Mouse (Mus musculus) heart, adult 2 months (tissue): Measurements from ENCODE around the gene Glp1r. TPM values are rescaled to one million over a fixed set of nuclear protein-coding genes. Genes with fewer than 3 reads are reported as not detected.

Experiments
- DNase-seq, 2 experiments: peaks; one replicate each; pipeline ENCODE4 v3.0.0; 2021
- H3K27ac ChIP-seq: fragments of 200-600 bp; 2 replicates; pipeline ENCODE4 v1.8.1; 2022
- H3K27me3 ChIP-seq: fragments of 200-500 bp; 2 replicates; pipeline ENCODE4 v1.6.1; 2012; ENCODE audit warnings: mild to moderate bottlenecking, low read length, inconsistent platforms, mixed read lengths; ENCODE audit not compliant: control insufficient read depth, insufficient read depth
- H3K36me3 ChIP-seq: fragments of 200-500 bp; 2 replicates; pipeline ENCODE4 v1.6.1; 2012; ENCODE audit warnings: low read length, inconsistent platforms; ENCODE audit not compliant: control insufficient read depth, insufficient read depth
- H3K4me1 ChIP-seq: fragments of 200-500 bp; 2 replicates; pipeline ENCODE4 v1.6.1; 2011; ENCODE audit warnings: low read length; ENCODE audit not compliant: control insufficient read depth, insufficient read depth
- H3K4me3 ChIP-seq: fragments of 200-600 bp; 2 replicates; pipeline ENCODE4 v1.8.1; 2022
- H3K79me2 ChIP-seq: fragments of 200-500 bp; replicated peaks from 2 replicates; pipeline ENCODE4 v1.6.1; 2012; ENCODE audit warnings: mild to moderate bottlenecking, inconsistent platforms, low read length, moderate library complexity, mixed read lengths; ENCODE audit not compliant: control insufficient read depth, insufficient read depth
- H3K9ac ChIP-seq: fragments of 200-500 bp; 2 replicates; pipeline ENCODE4 v1.6.1; 2012; ENCODE audit warnings: low read depth, mild to moderate bottlenecking, control low read depth, inconsistent platforms, low read length, mixed read lengths
- CTCF ChIP-seq: fragments of 200-600 bp; IDR thresholded peaks from 2 replicates; pipeline ENCODE4 v1.8.1; 2022; ENCODE audit warnings: antibody characterized with exemption, mild to moderate bottlenecking, moderate library complexity
- EP300 ChIP-seq: fragments of 200-500 bp; IDR thresholded peaks from 2 replicates; pipeline ENCODE4 v1.6.1; 2011; ENCODE audit warnings: low read depth, low read length, control low read depth; ENCODE audit not compliant: insufficient read depth
- POLR2A ChIP-seq: fragments of 200-500 bp; IDR thresholded peaks from 2 replicates; pipeline ENCODE4 v1.6.1; 2011; ENCODE audit warnings: mild to moderate bottlenecking, low read depth, low read length, control low read depth; ENCODE audit not compliant: insufficient read depth
- WGBS: fragments of 180-500 bp; shearing (Covaris S2); methylation state at CpG from one replicate; pipeline ENCODE4 v1.1.7; 2018; 5-methylcytosine and 5-hydroxymethylcytosine counted together
- intact Hi-C: fragments of 180-260 bp; cut with DNase I; formaldehyde crosslinking; loops from one replicate; pipeline ENCODE4 v1.15.1; 2025
- microRNA-seq, 2 experiments: library from miRNA; unstranded; fragments of <30 nt; microRNA quantifications; one replicate each; pipeline ENCODE4 v1.2.0; 2021
- polyA plus RNA-seq: library from polyadenylated mRNA; depleted of rRNA; stranded (reverse); fragments of >200 nt; gene quantifications from 2 replicates; pipeline ENCODE4 v1.2.3, GENCODE M21; 2012; rRNA removed
- total RNA-seq, 2 experiments: library from RNA; stranded (reverse); gene quantifications; 2 replicates each; pipeline ENCODE4 v1.2.3; 2021

Glp1r gene
- total and polyA plus RNA-seq, 3 experiments = 0.16 to 0.64 (median 0.25) TPM

GRCm38 (mm10) chr17:30973332-30973731 lies 71.7 kb downstream of the Glp1r start:
- peaks cover 11% of the 10 kb centered on the region for H3K4me1 ChIP-seq
- no peak overlapping the region for H3K4me3 ChIP-seq
- H3K27me3 ChIP-seq = no peaks in the 10 kb centered on the region
- H3K36me3 ChIP-seq = no peaks in the 10 kb centered on the region
- no peak for DNase-seq
- TF ChIP-seq CTCF (no peak), EP300 (no peak), POLR2A (no peak)
- WGBS = 16% methylated on average over 6 of the region's 6 CpGs
- H3K9ac ChIP-seq = no peak overlapping the region
- no peak overlapping the region for H3K27ac ChIP-seq
- no peaks in the 10 kb centered on the region for H3K79me2 ChIP-seq
- intact Hi-C loops = no loop called here

GRCm38 (mm10) chr17:30977290-30977689 lies 75.7 kb downstream of the Glp1r start:
- no peak overlapping the region for H3K27ac ChIP-seq
- 42% methylated on average over 2 of the region's 2 CpGs for WGBS
- H3K36me3 ChIP-seq = no peaks in the 10 kb centered on the region
- peaks cover 6% of the 10 kb centered on the region for H3K4me1 ChIP-seq
- H3K27me3 ChIP-seq = no peaks in the 10 kb centered on the region
- DNase-seq = peak; percentile 23 to 24
- intact Hi-C loops = no loop called here
- no peak for TF ChIP-seq POLR2A
- TF ChIP-seq CTCF = no peak
- no peak for TF ChIP-seq EP300
- H3K9ac ChIP-seq = no peak overlapping the region
- no peaks in the 10 kb centered on the region for H3K79me2 ChIP-seq
- H3K4me3 ChIP-seq = no peak overlapping the region

DNA sequence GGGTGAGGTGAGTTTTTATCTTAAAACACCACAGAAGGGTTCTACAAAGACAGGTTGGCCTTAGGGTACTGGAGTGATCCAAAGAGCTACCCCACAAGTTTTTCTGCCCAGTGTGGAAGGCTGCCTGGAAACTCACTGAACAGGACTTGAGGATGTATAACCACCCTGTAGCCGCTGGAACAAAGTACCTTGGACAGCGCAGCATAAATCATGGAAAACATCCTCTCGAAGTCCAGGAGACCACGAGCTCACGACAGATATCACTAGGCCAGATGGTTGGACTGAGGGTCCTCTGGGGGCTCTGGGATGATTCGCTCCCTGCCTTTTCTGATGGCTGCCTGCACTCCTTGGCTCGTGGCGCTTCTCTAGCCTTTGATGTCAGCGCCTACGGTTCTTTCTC lies 76.9 kb downstream of the Glp1r start:
- no peaks in the 10 kb centered on the region for H3K27me3 ChIP-seq
- no peaks in the 10 kb centered on the region for H3K79me2 ChIP-seq
- intact Hi-C loops = no loop called here
- no peak overlapping the region for H3K9ac ChIP-seq
- TF ChIP-seq POLR2A (no peak), CTCF (no peak), EP300 (no peak)
- DNase-seq = no peak
- H3K4me1 ChIP-seq = peaks cover 5% of the 10 kb centered on the region
- no peaks in the 10 kb centered on the region for H3K36me3 ChIP-seq
- WGBS = 57% methylated on average over 10 of the region's 10 CpGs
- H3K4me3 ChIP-seq = no peak overlapping the region
- H3K27ac ChIP-seq = no peak overlapping the region

- no peaks in the 10 kb centered on the region for H3K36me3 ChIP-seq
- no peaks in the 10 kb centered on the region for H3K4me1 ChIP-seq
- WGBS = 64% methylated on average over 4 of the region's 4 CpGs
- no peak for TF ChIP-seq EP300
- H3K9ac ChIP-seq = no peak overlapping the region
- no peak for DNase-seq
- no peak overlapping the region for H3K27ac ChIP-seq
- intact Hi-C loops = no loop called here
- H3K4me3 ChIP-seq = no peak overlapping the region
- H3K27me3 ChIP-seq = no peaks in the 10 kb centered on the region
- no peaks in the 10 kb centered on the region for H3K79me2 ChIP-seq
Measured at GRCm38 (mm10) chr17:30983521-30983920, 81.9 kb downstream of the Glp1r start.

GRCm38 (mm10) chr17:30990254-30990653 lies 88.6 kb downstream of the Glp1r start:
- H3K27ac ChIP-seq = no peak overlapping the region
- H3K27me3 ChIP-seq = no peaks in the 10 kb centered on the region
- TF ChIP-seq EP300 (no peak), CTCF (peak; percentile 75), POLR2A (no peak)
- H3K79me2 ChIP-seq = no peaks in the 10 kb centered on the region
- no peak overlapping the region for H3K9ac ChIP-seq
- H3K36me3 ChIP-seq = no peaks in the 10 kb centered on the region
- intact Hi-C loops = loop anchor here (2.0 kb wide), 1 partner anchor 173 kb away; no protein-coding TSS in a partner anchor
- no peaks in the 10 kb centered on the region for H3K4me1 ChIP-seq
- no peak overlapping the region for H3K4me3 ChIP-seq
- no peak for DNase-seq
- WGBS = 23% methylated on average over 10 of the region's 10 CpGs

Small RNA genes within 50 kb of the gene (microRNA-seq; reads per million reads assigned to microRNA genes)
- 0 reads per million in 2 experiments for gene Gm24026

Other genes starting within 250 kb of the Glp1r start
- not detected for gene Umodl1, start 52.8 kb downstream of the Glp1r start, total RNA-seq
- not detected in 2 replicates for gene Umodl1, start 52.8 kb downstream of the Glp1r start, polyA plus RNA-seq
- gene Abcg1, start 155.9 kb downstream of the Glp1r start, total RNA-seq = 1 to 10 TPM; 7.0 to 7.2 TPM
- gene Abcg1, start 155.9 kb downstream of the Glp1r start, polyA plus RNA-seq = 2.9 and 3.0 TPM in 2 replicates
- not detected for gene Tff3, start 227.8 kb downstream of the Glp1r start, total RNA-seq
- gene Tff3, start 227.8 kb downstream of the Glp1r start, polyA plus RNA-seq = 0.39 TPM in 1 of 2 replicates, not detected in the other
- not detected for gene Tff2, start 242.5 kb downstream of the Glp1r start, total RNA-seq
- 2.4 TPM in 1 of 2 replicates, not detected in the other for gene Tff2, start 242.5 kb downstream of the Glp1r start, polyA plus RNA-seq